Mouse (Mus musculus) brown adipose tissue, adult 24 weeks (tissue): ENCODE measurements around the gene Chst3. TPM values are rescaled to one million over a fixed set of nuclear protein-coding genes. Genes with fewer than 3 reads are reported as not detected.

ENCODE experiments used
- H3K27ac ChIP-seq: fragments of 200-500 bp; replicated peaks from 2 replicates; pipeline ENCODE4 v1.5.1; 2012; ENCODE audit warnings: low read depth, mild to moderate bottlenecking, low read length
- H3K4me1 ChIP-seq: fragments of 200-500 bp; 2 replicates; pipeline ENCODE4 v1.6.1; 2012; ENCODE audit warnings: low read length, mixed read lengths; ENCODE audit not compliant: control insufficient read depth, insufficient read depth, insufficient read length
- H3K4me3 ChIP-seq: fragments of 200-500 bp; 2 replicates; pipeline ENCODE4 v1.5.1; 2012; ENCODE audit warnings: low read depth, mild to moderate bottlenecking, low read length, moderate library complexity; ENCODE audit not compliant: insufficient read depth
- polyA plus RNA-seq: library from polyadenylated mRNA; stranded (reverse); fragments of >200 nt; gene quantifications from 2 replicates; pipeline ENCODE4 v1.2.4, GENCODE M21; 2012; ENCODE audit not compliant: missing spikeins, insufficient read depth, insufficient read length

Gene Chst3
- polyA plus RNA-seq, 1 experiment: not detected

DNA sequence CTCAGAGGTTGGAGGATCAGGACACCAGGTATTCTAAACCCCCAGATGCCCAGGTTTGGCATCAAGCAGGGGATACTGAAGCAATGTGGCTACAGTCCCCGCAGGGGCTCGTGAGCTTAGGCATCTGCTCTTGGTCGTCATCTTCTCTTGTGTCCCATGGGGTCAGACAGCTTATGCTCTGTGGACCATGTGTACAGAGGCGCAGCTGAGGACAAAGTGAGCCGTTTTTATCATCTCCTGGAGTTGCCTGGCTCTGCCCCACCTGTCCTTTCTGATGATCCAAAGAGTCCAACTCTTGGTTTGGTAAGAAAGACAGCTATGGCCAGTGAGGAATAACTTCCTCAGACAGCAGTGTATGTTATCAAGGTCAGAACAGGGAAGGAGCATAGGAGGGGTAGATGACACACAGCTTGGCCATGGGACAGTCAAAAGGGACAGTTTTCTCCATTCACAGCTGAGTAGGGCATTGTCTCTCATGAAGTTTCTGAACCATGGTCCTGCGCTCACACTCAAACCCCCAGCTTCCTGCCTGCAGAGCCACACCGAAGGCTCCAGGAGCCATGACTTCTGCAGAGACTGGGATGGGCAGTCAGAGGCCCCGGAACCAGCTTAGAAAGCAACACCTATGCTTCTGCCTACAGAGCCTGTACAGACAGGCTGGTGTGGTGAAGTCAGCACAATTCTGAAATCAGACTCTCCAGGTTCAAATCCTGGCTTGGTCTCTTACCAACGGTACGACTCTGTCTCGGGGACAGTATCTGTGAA is 2.5 kb downstream of the Chst3 start:
- Histone ChIP-seq H3K27ac (no peak overlapping the region), H3K4me1 (no peaks in the 10 kb centered on the region), H3K4me3 (no peak overlapping the region)

DNA sequence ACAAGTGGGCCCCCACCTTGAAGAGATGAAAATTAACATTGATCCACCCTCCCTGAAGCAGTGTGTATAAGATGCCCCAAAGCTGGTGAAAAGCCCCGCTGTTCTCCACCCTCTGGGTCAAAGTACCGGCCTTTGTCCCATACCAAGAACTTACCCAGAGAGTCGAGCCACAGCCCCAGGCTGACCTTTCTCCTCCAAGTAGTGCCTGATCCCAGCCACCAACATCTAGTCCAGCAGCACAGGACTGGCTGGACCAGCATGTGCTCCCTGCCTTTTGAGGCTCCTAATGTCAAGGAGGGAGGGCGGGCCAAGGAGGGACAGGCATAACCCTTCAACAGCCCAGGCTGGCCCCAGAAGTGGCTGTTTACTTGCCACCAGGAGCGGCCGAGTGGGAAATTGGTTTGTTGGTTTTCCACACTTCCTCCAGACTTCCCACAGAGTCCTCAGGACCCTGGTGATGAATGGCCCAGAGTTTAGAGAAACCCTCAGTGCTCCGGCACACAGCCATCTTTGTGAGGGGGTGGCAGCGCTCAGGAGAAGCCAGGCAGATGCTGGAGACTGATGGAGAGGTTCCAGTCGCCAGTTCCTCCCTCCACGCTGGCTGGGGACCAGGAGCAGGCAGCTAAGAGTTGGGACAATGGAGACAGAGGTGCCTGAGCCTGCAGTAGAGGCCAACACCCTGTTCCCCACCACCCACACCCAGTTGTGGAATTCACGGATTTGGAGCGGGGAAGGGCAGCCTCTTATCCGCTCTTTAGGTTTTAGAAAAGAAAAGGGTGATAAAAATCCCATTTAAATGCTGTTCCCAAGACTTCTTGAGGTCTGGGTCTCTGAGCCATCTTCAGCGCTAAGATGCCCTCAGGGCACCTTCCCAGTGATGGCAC is 3.7 kb downstream of the Chst3 start:
- Histone ChIP-seq H3K4me1 (no peaks in the 10 kb centered on the region), H3K4me3 (no peak overlapping the region), H3K27ac (no peak overlapping the region)

DNA sequence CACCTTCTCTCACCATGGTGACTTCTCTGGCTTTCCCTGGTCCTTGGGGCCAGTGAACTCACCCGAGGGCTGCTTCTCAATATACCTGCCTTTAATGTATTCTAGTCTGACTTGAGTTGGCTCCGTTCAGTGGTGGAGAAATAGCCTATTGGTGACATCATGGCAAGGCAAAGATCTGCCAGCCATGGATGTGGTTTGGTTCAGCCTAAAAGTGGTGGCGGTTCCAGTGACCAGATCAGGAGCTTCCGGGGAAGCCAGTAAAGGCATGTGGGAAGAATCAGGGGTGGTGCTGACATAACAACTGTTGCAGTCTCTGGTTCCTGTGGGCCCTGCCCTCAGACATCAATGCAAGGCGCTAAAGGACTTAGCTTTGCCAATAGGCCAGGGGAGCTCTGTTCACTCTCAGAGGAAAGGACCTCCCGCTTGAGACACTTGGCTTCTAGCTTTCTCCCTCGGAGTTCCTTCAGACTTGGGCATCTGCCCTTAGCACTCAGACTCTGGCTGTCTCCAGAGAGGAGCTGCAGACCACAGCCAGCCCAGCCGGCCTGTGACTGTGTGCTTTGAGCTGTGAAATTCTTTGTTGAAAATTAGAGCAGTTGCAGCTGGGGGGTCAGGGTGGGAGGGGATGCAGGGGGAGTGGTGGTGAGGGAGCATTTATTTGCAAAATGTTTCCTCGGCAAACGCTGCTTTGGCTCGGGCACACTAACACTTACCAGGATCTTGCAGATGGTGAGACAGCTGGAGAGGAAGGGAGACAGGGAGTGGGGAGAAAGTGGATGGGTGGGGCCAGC is 6.3 kb downstream of the Chst3 start:
- no peak overlapping the region for H3K4me3 ChIP-seq
- H3K4me1 ChIP-seq: no peaks in the 10 kb centered on the region
- H3K27ac ChIP-seq: no peak overlapping the region

DNA sequence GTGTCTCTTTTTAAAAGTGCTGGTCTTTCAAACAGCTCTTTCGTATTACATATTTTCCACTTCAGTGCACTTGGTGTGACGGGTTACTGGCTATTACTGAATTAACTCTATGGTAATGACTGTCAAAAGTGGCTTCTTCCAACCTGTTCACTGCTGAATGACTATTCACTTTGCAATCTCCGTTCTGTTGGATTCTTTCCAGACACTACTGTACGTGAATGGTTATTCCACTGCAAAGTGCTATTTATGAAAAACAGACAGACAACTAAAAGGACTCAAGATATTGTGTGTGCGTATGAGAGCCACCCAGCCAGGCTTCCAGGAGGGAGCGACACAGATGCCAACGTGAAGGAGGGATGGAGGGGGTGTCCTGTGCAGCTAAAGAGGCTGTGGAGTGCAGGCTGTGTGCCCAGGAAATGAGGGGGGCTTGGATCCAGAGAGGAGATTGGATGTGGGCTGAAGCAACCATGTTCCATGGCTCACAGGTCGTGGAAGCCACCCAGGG is 7.5 kb downstream of the Chst3 start:
- Histone ChIP-seq H3K4me3 (no peak overlapping the region), H3K27ac (no peak overlapping the region), H3K4me1 (no peaks in the 10 kb centered on the region)

DNA sequence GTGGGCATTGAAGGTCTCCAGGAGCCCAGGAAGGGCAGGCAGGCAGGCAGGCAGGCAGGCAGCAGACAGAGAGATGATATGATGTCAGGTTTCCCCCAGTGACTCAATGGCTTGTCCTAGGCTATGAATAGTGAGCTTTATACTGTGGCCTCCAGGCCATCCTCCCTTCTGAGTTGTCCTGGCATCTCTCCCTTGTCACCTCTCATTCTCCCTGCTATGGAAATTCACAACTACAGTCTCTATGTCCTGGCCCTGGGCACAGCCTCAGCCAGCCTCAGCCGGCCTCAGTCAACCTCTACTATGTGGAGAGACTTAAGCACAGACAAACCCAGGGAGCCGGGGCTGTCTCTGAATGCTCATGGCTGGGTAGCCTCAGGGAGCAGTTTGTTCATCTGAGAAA is 8.6 kb downstream of the Chst3 start:
- Histone ChIP-seq H3K4me3 (no peak overlapping the region), H3K4me1 (no peaks in the 10 kb centered on the region), H3K27ac (no peak overlapping the region)

DNA sequence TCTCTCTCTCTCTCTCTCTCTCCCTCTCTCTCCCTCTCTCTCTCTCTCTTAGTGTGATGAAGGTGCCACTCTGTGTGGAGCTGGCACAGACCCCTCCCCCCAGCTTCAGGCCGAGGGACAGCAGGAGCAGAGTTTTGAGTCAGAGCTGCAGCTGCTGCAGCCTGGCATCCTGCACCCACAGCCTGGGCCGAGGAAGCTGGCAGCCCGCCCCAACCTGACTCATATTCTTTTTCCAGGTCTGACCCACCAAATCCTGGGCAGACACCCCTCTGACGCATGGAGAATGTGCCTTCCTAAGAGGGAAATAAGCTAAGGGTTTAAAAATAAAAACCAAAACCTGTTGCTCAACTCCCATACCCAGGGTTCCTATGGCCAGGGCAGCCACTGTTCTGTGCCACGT is 9.8 kb downstream of the Chst3 start:
- Histone ChIP-seq H3K27ac (no peak overlapping the region), H3K4me3 (no peak overlapping the region), H3K4me1 (no peaks in the 10 kb centered on the region)

DNA sequence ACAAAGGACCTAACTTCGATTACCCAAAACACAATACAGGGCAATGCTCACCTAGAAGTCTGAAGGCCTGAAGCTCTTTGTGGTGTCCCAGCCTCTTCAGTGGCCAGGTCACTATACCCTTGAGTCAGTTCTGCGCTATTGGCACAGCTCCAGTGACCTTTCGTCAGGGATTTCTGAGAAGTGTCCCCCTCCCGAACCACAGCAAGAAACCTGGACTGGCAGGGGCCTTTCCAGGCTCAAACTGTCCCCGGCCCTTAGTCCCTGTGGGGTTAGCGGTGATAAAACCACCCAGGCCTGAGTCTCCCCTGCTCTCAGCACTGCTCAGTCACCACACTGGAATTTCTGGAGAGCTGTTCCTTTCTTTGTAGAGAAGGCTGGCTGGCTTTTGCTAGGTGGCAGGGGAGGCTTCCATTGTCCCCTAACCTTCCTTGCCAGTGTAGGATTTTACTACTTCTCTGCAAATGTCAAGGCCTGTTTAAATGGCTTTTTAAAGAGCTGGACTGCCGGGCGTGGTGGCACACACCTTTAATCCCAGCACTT is 11.8 kb downstream of the Chst3 start:
- H3K27ac ChIP-seq: no peak overlapping the region
- no peak overlapping the region for H3K4me3 ChIP-seq
- H3K4me1 ChIP-seq: no peaks in the 10 kb centered on the region

DNA sequence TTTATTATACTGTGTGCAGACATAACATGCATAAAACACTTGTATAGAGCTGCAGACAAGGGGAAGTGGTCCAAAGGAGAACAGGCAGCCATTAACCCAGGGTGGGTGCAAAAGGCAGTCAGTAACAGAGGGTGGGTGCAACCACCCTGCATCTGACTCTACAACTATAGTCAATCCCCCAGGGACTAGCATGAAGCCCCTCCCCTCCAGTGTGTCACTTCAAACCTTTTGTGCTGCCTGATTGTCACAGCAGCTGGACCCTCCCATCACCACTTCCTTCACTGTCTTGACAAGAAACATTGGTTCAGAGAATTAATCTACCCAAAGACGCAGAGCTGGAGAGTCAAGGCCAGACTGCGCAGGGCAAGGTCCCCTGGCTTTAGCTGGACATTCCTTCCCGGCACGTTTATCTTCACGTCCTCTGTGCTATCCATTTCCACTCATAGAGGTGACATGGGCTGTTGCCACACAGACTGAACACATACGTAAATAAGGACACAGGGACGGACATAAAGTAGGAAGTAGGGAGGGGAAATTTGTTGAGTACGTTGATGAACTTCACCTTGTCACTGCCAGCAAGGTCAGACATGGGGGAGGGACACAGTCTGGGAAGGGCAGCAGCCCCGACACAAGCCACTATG is 13.3 kb downstream of the Chst3 start:
- Histone ChIP-seq H3K4me3 (no peak overlapping the region), H3K27ac (no peak overlapping the region), H3K4me1 (no peaks in the 10 kb centered on the region)

DNA sequence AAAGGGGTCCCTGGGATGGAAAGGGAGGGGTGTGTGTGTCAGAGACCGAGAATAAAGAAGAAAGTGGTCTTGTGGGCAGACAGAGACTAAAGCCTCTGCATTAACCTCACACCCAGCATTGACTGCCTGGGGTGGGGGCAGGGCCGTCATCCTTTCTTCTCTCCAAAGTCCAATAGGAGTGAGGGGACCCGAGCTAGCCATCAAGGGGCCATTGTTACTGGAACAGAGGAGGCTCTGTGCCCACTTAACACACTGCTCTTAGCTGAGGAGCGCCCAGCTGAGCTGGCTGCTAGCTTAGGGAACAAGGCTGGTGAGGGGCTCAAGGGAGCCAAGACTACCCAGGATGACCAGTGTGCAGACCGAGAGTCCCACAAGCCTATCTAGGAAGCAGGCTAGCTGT is 16.3 kb downstream of the Chst3 start:
- H3K4me3 ChIP-seq: no peak overlapping the region
- H3K4me1 ChIP-seq: no peaks in the 10 kb centered on the region
- H3K27ac ChIP-seq: no peak overlapping the region

DNA sequence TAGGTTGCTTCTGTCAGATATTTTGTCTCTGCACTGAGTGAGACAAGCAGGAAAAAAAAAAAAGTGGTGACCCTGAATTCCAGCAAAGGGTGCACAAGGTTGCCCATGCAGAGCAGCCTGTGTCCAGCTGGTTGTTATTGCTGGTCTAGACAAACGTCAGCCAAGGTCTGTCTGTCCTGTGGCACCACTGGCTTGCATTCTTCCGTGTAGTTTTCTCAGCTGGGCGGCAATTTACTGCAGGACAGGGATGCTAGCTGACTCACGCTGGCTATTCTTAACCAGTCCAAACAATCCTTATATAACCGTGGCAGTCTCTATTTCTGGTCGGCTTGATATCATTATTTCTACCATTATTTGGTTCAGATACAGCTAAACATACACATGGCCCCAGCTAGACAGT is 18.1 kb downstream of the Chst3 start:
- H3K4me3 ChIP-seq: no peak overlapping the region
- no peak overlapping the region for H3K27ac ChIP-seq

DNA sequence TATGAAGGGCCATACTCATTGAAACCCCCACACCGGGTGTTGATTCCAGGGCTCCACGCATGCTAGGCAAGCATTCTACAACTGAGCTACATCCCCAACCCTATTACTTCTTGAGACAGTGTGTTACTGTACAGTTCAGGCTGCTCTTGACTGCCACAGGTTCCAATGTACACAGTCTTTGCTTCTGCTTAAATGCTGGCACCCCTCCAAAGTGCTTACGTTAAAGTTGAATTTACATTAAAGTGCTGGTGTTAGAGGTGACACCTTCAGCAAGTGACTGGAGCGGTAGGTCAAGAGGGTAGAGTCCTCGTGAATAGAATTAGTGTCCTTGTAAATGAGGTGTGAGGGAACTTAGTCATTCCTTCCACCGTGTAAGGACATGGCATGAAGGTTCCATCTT is 19.7 kb downstream of the Chst3 start:
- Histone ChIP-seq H3K4me1 (no peaks in the 10 kb centered on the region), H3K27ac (no peak overlapping the region), H3K4me3 (no peak overlapping the region)

More for the DNA sequence above, 18.1 kb downstream of the Chst3 start:
- no peaks in the 10 kb centered on the region for H3K4me1 ChIP-seq

DNA sequence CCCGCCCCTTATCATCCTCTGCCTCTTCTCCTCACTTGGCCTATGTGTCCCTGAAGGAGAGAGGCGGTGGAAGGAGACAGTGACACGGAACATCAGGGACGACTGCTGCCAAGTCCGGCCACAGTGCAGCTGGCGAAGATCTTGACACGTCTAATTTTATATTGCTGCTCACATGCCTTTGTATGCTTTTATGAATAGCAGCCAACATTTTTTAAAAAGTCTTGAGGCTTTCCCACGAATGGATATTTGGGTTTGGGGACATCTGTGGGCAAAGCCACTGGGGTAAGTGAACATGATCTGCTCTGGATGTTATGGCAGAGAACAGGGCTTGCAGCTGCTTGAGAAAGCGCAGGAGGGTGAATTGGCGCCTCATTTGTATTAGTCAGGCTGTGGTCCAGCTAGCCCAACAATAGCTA is 21.6 kb downstream of the Chst3 start:
- Histone ChIP-seq H3K4me3 (no peak overlapping the region), H3K27ac (no peak overlapping the region), H3K4me1 (no peaks in the 10 kb centered on the region)

DNA sequence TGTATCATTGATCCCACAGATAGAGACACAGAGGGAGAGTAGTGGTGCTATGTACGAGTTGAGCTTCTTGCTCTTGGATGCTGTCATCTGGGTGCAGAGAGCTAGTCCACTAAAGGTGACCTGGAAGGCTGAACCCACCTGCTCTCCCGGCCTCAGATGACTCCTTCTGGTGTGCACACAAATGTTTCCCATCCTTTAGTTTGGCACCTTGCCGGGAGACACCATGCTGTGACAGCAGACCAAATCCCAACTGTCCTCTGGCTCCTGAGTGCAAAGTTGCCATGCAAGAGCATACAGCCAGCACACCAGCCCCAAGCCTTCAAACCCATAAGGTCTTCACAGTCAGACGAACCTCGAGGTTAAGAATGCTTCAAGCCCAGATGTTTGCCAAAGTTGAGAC is 22.1 kb downstream of the Chst3 start:
- no peak overlapping the region for H3K27ac ChIP-seq
- H3K4me1 ChIP-seq: no peaks in the 10 kb centered on the region
- no peak overlapping the region for H3K4me3 ChIP-seq

DNA sequence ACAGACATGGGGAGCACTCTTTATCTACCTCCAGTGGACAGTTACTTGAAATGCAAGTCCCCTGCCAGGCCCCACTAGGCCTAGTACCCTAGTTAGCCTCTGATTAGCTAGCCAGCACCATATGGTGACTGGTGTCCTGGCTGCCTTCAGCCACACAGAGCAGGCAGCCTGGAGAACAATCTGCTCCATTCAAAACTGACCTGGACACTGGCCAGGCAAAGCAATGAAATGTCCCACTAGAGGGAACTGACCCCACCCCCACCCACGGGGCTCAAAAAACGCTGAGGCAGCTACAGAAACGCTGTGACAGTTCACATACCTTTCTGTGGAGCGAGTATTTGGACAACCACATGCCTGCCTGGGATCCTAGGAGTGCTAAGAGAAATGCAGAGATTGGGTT is 24.0 kb downstream of the Chst3 start:
- Histone ChIP-seq H3K4me3 (no peak overlapping the region), H3K4me1 (no peaks in the 10 kb centered on the region), H3K27ac (no peak overlapping the region)
